Mouse (Mus musculus) liver, embryonic 14 days (tissue): ENCODE data around the gene Aknad1. TPM values are rescaled to one million over a fixed set of nuclear protein-coding genes. Genes with fewer than 3 reads are reported as not detected.

Experiments used
- polyA plus RNA-seq: library from polyadenylated mRNA; depleted of rRNA; stranded (reverse); fragments of >200 nt; gene quantifications from 2 replicates; pipeline ENCODE4 v1.2.3, GENCODE M21; 2012; rRNA removed

Gene Aknad1
- 0.62 and 0.86 TPM in 2 replicates for polyA plus RNA-seq

DNA sequence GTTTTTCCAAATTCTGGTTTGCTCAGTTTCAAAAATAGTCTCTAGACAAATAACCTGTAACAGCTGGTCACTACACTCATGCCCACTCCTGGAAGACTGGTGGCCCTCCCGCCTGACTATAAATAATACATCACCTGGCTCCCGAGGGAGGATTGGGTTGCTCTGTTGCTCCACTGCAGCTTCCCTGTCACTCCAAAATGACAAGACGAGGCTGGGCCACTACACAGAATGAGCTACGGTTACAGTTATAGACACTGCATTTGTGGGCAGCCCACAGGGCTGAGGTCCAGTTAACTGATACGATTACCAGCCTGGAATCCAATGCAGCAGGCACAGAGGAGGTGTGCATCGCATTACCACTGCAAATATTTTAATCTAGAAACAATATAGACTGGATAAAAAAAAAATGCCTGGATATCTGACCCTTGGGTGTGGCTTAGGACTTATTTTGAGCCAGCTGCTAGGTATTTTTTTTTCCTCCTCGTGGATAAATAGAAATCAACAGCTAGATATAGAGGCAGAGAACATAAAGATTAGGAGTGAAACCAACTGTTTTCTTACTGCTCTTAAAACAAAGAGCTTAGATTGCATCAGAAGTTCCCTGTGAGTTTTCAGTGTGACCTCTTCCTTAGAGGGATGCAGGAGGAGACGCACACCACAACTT lies at the start of gene Aknad1:
Gene Aknad1 (plus strand): TSS at position 614 of the 664 bp plus-strand sequence.

GRCm38 (mm10) chr3:108722036-108722872 lies 17.2 kb upstream of the Aknad1 start, which contains the start of gene Gpsm2:
Gpsm2 (minus strand) TSS chr3:108722309.

Other genes starting within 250 kb of the Aknad1 start
- gene 1700013F07Rik, start 205.5 kb upstream of the Aknad1 start, polyA plus RNA-seq: not detected in 2 replicates
- gene 5330417C22Rik, start 203.1 kb upstream of the Aknad1 start, polyA plus RNA-seq: 0.05 and 0.11 TPM in 2 replicates
- gene Tmem167b, start 177.2 kb upstream of the Aknad1 start, polyA plus RNA-seq: 3.4 and 4.7 TPM in 2 replicates
- 6.1 and 6.8 TPM in 2 replicates for gene Taf13, start 168.0 kb upstream of the Aknad1 start, polyA plus RNA-seq
- gene Wdr47, start 148.4 kb upstream of the Aknad1 start, polyA plus RNA-seq: 1.5 TPM in 2 replicates
- 25.3 and 27.0 TPM in 2 replicates for gene Clcc1, start 85.7 kb upstream of the Aknad1 start, polyA plus RNA-seq
- gene Gpsm2, start 17.3 kb upstream of the Aknad1 start, polyA plus RNA-seq: 19.8 and 31.5 TPM in 2 replicates
- 12.5 TPM in 2 replicates for gene Stxbp3, start 100.9 kb downstream of the Aknad1 start, polyA plus RNA-seq
- gene Fndc7, start 150.3 kb downstream of the Aknad1 start, polyA plus RNA-seq: 0.02 TPM in 2 replicates
- gene Prpf38b, start 172.1 kb downstream of the Aknad1 start, polyA plus RNA-seq: 54.8 and 58.9 TPM in 2 replicates
- gene Henmt1, start 200.2 kb downstream of the Aknad1 start, polyA plus RNA-seq: 0.05 and 0.07 TPM in 2 replicates
- gene Gm9857, start 200.8 kb downstream of the Aknad1 start, polyA plus RNA-seq: not detected in 2 replicates